Mouse (Mus musculus) stomach, embryonic 14.5 days (tissue): ENCODE measurements around the gene Rasip1. TPM values are rescaled to one million over a fixed set of nuclear protein-coding genes. Genes with fewer than 3 reads are reported as not detected.
"Not testable (repeated sequence)": the region's sequence is repeated elsewhere in the genome, so short reads cannot be mapped to it uniquely, and the experiment has no call there.

Experiments used
- ATAC-seq: fragments of 200-750 bp; cut with Nextera tagmentation; 2 replicates; pipeline ENCODE4 v1.8.0; 2017; ENCODE audit warnings: low read depth, moderate TSS enrichment; ENCODE audit not compliant: insufficient number of reproducible peaks, insufficient read depth, low FRiP score
- H3K27ac ChIP-seq: fragments of 300-500 bp; sonication (generic); 2 replicates; pipeline ENCODE4 v1.5.1; 2014; ENCODE audit warnings: mild to moderate bottlenecking, low read length, moderate library complexity, mixed read lengths
- H3K27me3 ChIP-seq: fragments of 300-500 bp; sonication (generic); 2 replicates; pipeline ENCODE4 v1.6.1; 2014; ENCODE audit warnings: low read length, control low read depth, mixed read lengths; ENCODE audit not compliant: control insufficient read depth, insufficient read depth
- H3K36me3 ChIP-seq: fragments of 300-500 bp; sonication (generic); 2 replicates; pipeline ENCODE4 v1.6.1; 2014; ENCODE audit warnings: mild to moderate bottlenecking, control low read depth, low read length, moderate library complexity, mixed read lengths; ENCODE audit not compliant: control insufficient read depth, insufficient read depth
- H3K4me1 ChIP-seq: fragments of 300-500 bp; sonication (generic); 2 replicates; pipeline ENCODE4 v1.6.1; 2014; ENCODE audit warnings: low read length, control low read depth, mixed read lengths; ENCODE audit not compliant: control insufficient read depth, insufficient read depth
- H3K4me2 ChIP-seq: fragments of 300-500 bp; sonication (generic); replicated peaks from 2 replicates; pipeline ENCODE4 v1.6.1; 2014; ENCODE audit warnings: low read depth, low read length, control low read depth
- H3K4me3 ChIP-seq: fragments of 300-500 bp; sonication (generic); 2 replicates; pipeline ENCODE4 v1.5.1; 2014; ENCODE audit warnings: low read depth, low read length, control low read depth
- H3K9ac ChIP-seq: fragments of 300-500 bp; sonication (generic); replicated peaks from 2 replicates; pipeline ENCODE4 v1.6.1; 2014; ENCODE audit warnings: low read depth, mild to moderate bottlenecking, control low read depth, low read length, moderate library complexity, mixed read lengths
- H3K9me3 ChIP-seq: fragments of 300-500 bp; sonication (generic); 2 replicates; pipeline ENCODE4 v1.6.1; 2016; ENCODE audit warnings: low read depth, low read length, control low read depth; ENCODE audit not compliant: control insufficient read depth
- WGBS: fragments of 180-500 bp; shearing (Covaris S2); extraction: QIAGEN DNeasy Blood & Tissue Kit; methylation state at CpG from one replicate; pipeline ENCODE4 v1.1.7; 2014; 5-methylcytosine and 5-hydroxymethylcytosine counted together
- polyA plus RNA-seq: library from polyadenylated mRNA; unstranded; fragments of >200 nt; fragmentation: Nextera tagmentation; extraction: Ambion mirVana; gene quantifications from 2 replicates; pipeline ENCODE4 v1.2.1, GENCODE M21; 2014

The Rasip1 gene
- polyA plus RNA-seq, 1 experiment from 2014 or later: 6.2 TPM

- Histone ChIP-seq H3K9ac (no peak overlapping the region), H3K4me1 (peaks cover 39% of the 10 kb centered on the region), H3K4me3 (peak overlapping the region; percentile 28), H3K27me3 (no peaks in the 10 kb centered on the region), H3K36me3 (no peaks in the 10 kb centered on the region), H3K9me3 (no peaks in the 10 kb centered on the region), H3K27ac (peak overlapping the region; percentile 66; the same call in 1 of the 2 replicates), H3K4me2 (peak overlapping the region; percentile 84)
- WGBS: 6% methylated on average over 18 of the region's 18 CpGs
- ATAC-seq: 0 out of 2 replicates have a peak, but pooled peaks have one; percentile 5
Measured at GRCm38 (mm10) chr7:45644183-45644582, 16.9 kb downstream of the Rasip1 start.

GRCm38 (mm10) chr7:45644872-45645590, 17.7 kb downstream of the Rasip1 start:
- H3K4me2 ChIP-seq: peak overlapping the region; percentile 84
- no peak overlapping the region for H3K9ac ChIP-seq
- H3K27ac ChIP-seq: peak overlapping the region; percentile 66; the same call in 1 of the 2 replicates
- peak overlapping the region; percentile 28; the same call in 1 of the 2 replicates for H3K4me3 ChIP-seq
- no peaks in the 10 kb centered on the region for H3K9me3 ChIP-seq
- no peak for ATAC-seq
- WGBS: 66% methylated on average over 6 of the region's 6 CpGs
- H3K4me1 ChIP-seq: peaks cover 37% of the 10 kb centered on the region
- no peaks in the 10 kb centered on the region for H3K27me3 ChIP-seq
- H3K36me3 ChIP-seq: no peaks in the 10 kb centered on the region

GRCm38 (mm10) chr7:45645591-45645971, 18.3 kb downstream of the Rasip1 start:
- no peak overlapping the region for H3K9ac ChIP-seq
- no peaks in the 10 kb centered on the region for H3K9me3 ChIP-seq
- no peak overlapping the region for H3K4me3 ChIP-seq
- 84% methylated on average over 7 of the region's 7 CpGs for WGBS
- no peaks in the 10 kb centered on the region for H3K27me3 ChIP-seq
- no peak for ATAC-seq
- H3K36me3 ChIP-seq: no peaks in the 10 kb centered on the region
- H3K4me2 ChIP-seq: no peak overlapping the region
- H3K27ac ChIP-seq: no peak overlapping the region
- H3K4me1 ChIP-seq: peaks cover 32% of the 10 kb centered on the region

DNA sequence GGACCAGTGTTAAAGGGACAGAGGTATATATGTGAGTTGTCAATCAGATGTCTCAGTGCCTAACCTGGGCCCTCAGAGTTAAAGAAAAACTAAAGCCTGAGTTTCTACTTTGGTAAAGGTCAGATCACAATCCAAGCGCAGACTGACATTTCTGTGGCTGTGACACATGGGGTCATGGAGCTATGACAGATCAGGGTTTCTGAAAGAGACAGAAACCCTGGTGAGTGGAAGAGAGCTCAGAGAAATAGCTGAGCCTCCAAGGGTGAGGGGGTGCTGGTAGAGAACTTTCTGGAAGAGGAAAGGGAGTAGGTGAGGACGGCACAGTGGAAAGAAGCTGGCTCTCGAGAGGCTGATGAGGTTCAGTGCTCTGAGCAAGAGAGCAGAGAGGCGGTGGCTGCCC, 19.4 kb downstream of the Rasip1 start:
- no peak for ATAC-seq

GRCm38 (mm10) chr7:45649351-45649750, 22.1 kb downstream of the Rasip1 start:
- H3K27ac ChIP-seq: no peak overlapping the region
- H3K4me2 ChIP-seq: no peak overlapping the region
- H3K4me3 ChIP-seq: no peak overlapping the region
- no peaks in the 10 kb centered on the region for H3K27me3 ChIP-seq
- no peak overlapping the region for H3K9ac ChIP-seq
- H3K36me3 ChIP-seq: no peaks in the 10 kb centered on the region
- WGBS: 80% methylated on average over 8 of the region's 8 CpGs
- 0 out of 2 replicates have a peak, but pooled peaks cover 4% of the 10 kb centered on the region for H3K4me1 ChIP-seq
- no peak for ATAC-seq
- H3K9me3 ChIP-seq: no peaks in the 10 kb centered on the region

More for the DNA sequence above, 19.4 kb downstream of the Rasip1 start:
- no peak overlapping the region for H3K4me2 ChIP-seq
- H3K36me3 ChIP-seq: no peaks in the 10 kb centered on the region
- WGBS: 71% methylated on average over 4 of the region's 4 CpGs
- H3K4me1 ChIP-seq: peaks cover 24% of the 10 kb centered on the region
- H3K27ac ChIP-seq: no peak overlapping the region
- H3K9ac ChIP-seq: no peak overlapping the region
- no peaks in the 10 kb centered on the region for H3K9me3 ChIP-seq
- no peak overlapping the region for H3K4me3 ChIP-seq
- no peaks in the 10 kb centered on the region for H3K27me3 ChIP-seq

GRCm38 (mm10) chr7:45650484-45650883, 23.2 kb downstream of the Rasip1 start:
- WGBS: 94% methylated on average over 19 of the region's 20 CpGs
- not testable (repeated sequence) for H3K9ac ChIP-seq, H3K36me3 ChIP-seq, H3K4me2 ChIP-seq, H3K27ac ChIP-seq, H3K4me1 ChIP-seq, ATAC-seq, H3K4me3 ChIP-seq, H3K9me3 ChIP-seq, H3K27me3 ChIP-seq

DNA sequence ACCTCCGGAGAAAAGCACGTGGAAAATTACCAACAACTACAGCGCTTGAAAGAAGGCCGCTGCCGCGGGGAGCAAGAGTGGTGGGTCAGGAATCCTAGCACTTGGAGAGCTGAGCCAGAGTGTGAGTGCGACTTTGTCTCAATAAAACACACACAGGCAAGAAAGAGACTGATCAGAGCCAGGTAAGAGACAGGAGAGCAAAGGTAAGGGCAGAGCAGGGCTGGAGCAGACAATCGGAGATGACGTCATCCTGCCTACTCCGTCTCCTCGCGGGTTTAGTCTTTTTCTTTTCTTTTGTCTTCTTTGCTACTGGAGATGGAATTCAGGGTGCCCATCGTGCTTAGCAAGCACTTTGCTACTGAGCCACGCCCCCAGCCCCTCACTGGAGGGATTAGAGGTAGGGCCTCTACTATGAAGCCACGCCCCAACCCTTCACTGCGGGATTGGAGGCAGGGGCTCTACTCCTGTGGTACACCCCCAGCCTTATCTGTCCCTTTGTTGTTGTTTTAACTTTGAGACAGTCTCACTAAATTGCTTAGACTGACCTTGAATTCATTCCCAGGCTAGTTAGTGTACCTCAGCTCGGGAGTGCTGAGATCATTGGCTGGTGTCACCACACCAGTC, 27.2 kb downstream of the Rasip1 start:
- peak overlapping the region; percentile 22 for H3K4me2 ChIP-seq
- H3K36me3 ChIP-seq: no peaks in the 10 kb centered on the region
- peak; percentile 47; the same call in 1 of the 2 replicates for ATAC-seq
- WGBS: 32% methylated on average over 17 of the region's 17 CpGs
- H3K4me1 ChIP-seq: no peaks in the 10 kb centered on the region
- no peaks in the 10 kb centered on the region for H3K27me3 ChIP-seq
- H3K9me3 ChIP-seq: peaks cover 5% of the 10 kb centered on the region; the same call in 1 of the 2 replicates
- no peak overlapping the region for H3K27ac ChIP-seq
- no peak overlapping the region for H3K4me3 ChIP-seq
- no peak overlapping the region for H3K9ac ChIP-seq

GRCm38 (mm10) chr7:45660746-45661478, 33.6 kb downstream of the Rasip1 start:
- Histone ChIP-seq H3K27me3 (no peaks in the 10 kb centered on the region), H3K27ac (no peak overlapping the region), H3K4me3 (no peak overlapping the region), H3K9me3 (peaks cover 5% of the 10 kb centered on the region; the same call in 1 of the 2 replicates), H3K36me3 (no peaks in the 10 kb centered on the region), H3K4me1 (peaks cover 10% of the 10 kb centered on the region; the same call in 1 of the 2 replicates), H3K4me2 (no peak overlapping the region), H3K9ac (no peak overlapping the region)
- ATAC-seq: no peak
- 77% methylated on average over 11 of the region's 11 CpGs for WGBS
